Mouse (Mus musculus) neural tube, postnatal 0 days (tissue): ENCODE data around the gene Hoxd8. TPM values are rescaled to one million over a fixed set of nuclear protein-coding genes. Genes with fewer than 3 reads are reported as not detected.
A peak's percentile ranks its signal among the peaks of the same experiment; 100 is the strongest.

Experiments used
- microRNA counts: library from miRNA; unstranded; fragments of <30 nt; microRNA quantifications from one replicate; lab custom pipeline; 2015
- microRNA-seq: library from miRNA; unstranded; fragments of <30 nt; microRNA quantifications from one replicate; pipeline ENCODE4, GENCODE M21; 2016
- polyA plus RNA-seq: library from polyadenylated mRNA; unstranded; fragments of >200 nt; fragmentation: Nextera tagmentation; extraction: Ambion mirVana; gene quantifications from 2 replicates; pipeline ENCODE4 v1.2.1, GENCODE M21; 2015

Hoxd8 gene
- 11.9 and 12.2 TPM in 2 replicates for polyA plus RNA-seq

DNA sequence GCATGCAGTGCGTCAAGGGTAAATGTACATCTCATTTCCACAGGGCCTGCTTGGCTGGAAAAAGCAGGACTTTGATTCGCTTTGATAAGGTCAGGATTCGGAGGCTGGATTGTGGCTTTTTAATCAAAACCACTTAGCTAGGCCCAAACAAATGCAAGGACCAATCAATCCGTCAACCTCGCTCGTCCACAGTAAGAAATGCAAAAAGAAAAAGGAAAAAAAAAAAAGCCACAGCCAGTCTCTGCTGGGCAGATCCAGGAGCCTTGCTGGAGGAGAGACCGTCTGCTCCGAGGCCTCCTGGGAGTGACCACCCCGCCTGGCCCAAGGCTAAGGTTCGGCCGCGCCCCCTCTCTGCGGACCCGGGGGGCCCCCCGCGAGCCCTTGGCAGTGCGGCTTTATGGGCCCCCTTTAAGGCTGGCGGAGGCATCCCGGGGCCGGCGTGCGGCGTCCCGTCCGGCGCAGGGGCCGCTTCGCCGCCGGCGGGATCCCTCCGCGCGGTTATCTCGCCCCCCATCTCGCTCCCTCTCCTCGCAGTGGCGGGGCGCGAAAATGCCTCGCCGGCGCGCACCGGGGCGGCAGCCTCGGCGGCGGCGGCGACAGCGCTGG is at the start of gene Hoxd8:
Gene Hoxd8 (plus strand): TSS at position 223 of the 606 bp plus-strand sequence.

DNA sequence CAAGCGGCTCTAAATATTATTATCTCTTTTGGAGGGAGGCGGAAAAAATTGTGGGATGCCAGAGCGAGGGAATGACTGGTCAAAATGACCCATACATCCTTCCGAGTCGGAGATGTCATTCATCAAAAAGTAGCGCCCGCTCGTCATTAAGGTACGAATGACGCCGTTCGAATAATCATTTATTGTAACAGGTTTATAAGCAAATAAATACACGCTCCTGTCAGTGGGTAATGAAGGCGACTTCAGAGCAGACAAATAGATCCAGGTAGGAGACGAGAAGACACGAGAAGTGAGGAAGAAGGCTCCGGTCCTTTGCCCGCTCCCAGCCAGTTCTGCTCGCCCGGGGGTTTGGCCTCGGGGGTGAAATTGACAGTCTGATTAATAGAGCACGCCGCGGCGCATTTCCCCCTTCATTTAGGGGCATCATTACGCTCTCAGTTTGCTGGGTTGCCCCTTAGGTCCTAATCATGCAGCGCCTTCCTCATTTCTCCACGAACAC is 44.9 kb upstream of the Hoxd8 start, which contains the start of gene Evx2:
Gene Evx2 (minus strand): TSS at position 51 of the 499 bp plus-strand sequence.

DNA sequence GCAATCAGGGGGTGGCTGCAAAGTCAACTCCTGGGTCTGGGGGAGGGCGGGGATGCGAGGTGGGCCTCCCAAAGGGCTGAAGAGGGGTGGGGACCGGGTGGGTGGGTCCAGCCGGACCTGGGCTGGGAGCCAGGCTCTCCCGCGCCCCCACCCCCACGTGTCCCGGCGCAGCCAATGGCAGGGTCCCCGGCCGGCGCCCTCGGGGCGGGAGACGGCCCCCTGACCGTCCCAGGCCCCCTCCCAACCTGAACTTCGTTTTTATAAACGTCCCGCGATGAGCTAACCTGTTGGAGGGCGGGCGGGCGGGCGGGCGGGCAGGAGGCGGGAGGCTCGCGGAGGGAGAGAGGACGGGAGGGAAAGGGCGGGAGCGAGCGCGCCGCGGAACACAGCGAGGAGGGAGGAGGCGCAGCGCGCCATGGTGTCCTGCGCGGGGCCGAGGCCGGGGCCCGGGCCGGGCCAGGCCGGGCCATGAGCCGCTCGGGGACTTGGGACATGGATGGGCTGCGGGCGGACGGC is 36.5 kb upstream of the Hoxd8 start, which contains the start of gene Hoxd13:
Gene Hoxd13 (plus strand): TSS at position 469 of the 516 bp plus-strand sequence.

DNA sequence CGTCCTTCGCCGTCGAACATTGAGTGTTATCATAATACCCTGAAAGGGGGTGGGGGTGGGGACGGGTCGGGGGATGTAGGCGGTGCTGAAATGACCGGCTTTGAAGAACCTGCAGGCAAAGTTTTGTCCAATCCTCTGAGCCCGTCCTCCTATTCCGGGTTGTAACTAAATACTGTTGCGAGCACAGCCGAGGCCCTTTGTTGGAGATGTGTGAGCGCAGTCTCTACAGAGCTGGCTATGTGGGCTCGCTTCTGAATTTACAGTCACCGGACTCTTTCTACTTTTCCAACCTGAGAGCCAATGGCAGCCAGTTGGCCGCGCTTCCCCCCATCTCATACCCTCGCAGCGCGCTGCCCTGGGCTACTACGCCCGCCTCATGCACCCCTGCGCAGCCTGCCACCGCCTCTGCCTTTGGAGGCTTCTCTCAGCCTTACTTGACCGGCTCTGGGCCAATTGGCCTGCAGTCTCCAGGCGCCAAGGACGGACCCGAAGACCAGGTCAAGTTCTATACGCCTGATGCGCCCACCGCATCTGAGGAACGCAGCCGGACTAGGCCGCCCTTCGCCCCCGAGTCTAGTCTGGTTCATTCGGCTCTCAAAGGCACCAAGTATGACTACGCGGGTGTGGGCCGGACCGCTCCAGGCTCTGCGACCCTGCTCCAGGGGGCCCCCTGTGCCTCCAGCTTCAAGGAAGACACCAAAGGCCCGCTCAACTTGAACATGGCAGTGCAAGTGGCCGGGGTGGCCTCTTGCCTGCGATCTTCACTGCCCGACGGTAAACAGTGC is 29.3 kb upstream of the Hoxd8 start, which contains the start of gene Hoxd12:
Gene Hoxd12 (plus strand): TSS at position 133 of the 785 bp plus-strand sequence.

DNA sequence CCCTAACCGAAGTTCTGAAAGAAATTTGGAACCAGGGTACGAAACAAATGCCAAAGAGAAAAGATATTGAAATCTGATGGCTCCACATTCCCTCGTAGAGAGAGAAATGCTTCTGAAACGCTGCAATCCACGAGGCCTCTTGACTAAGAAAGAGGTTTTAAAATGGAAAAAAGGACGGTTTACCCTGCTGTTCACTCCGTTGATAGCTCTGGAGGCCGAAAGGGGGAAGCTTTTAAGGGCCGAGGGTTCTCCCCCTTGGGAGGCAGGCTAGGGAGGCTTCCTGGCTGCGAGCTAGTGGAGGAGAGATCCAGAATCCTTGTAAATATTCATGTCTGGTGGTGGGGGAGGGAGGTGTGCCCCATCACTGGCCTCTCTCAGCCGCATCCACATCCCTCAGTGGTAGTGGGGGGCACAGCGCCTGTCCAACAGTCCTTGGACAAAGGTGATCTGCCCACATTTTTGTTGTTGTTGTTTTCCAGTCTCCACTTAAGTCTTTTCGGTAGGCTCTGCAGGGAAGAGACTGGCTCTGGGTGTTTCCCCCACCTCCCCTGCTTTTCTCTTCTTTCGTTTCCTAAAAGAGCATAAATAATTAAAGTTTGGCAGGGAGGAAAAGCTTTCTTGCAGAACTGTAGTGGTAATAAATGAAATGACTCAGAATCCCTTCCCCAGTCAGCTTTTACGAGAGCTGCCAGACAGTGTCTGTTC is 25.4 kb upstream of the Hoxd8 start, which contains the start of gene Hoxd11:
Gene Hoxd11 (plus strand): TSS at position 667 of the 705 bp plus-strand sequence.

DNA sequence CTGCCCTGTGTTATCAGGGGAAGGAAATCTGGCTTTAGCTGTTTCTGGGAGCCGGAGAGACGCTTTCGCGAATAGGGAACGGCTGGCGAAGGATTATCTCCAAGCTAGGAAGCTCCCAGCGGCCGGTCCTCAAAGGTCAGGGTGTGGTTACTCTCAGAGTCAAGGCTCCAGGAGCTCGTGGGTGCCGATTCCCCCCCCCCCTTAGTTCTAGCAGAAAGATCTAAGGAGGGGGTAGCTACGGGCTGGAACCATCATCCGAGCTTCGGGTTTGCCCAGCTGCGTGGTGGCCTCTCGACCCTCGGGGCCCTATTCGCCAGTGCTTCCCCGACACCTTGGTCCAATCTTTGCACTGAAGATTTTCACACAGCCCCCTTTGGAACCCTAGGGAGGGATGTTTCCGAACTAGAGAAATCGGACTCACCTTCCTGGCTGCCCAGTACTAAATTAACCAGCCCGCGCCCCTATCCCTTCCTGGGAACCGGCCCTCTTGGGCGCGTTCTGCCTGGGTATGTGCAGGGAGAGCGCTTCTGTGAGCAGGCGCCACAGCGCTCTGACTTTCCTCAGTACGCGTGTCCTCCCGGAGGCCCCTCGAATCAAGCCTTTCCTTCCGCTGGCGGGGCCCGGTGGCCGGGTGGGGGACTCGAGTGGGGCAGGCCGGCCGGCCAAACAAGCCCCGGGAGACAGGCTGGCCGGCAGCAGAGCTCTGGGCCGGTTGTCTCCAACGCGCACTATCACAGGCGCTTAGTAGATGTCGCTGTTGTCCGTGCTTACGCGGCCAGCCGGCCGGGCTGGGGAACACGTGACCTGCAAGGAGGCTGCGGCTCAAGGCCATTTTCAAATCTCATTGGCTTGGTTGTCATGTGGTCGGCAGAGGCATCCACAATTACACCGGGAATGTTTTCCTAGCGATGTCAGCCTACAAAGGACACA is 13.1 kb upstream of the Hoxd8 start, which contains the start of gene Hoxd10:
Gene Hoxd10 (plus strand): TSS at position 903 of the 930 bp plus-strand sequence.

DNA sequence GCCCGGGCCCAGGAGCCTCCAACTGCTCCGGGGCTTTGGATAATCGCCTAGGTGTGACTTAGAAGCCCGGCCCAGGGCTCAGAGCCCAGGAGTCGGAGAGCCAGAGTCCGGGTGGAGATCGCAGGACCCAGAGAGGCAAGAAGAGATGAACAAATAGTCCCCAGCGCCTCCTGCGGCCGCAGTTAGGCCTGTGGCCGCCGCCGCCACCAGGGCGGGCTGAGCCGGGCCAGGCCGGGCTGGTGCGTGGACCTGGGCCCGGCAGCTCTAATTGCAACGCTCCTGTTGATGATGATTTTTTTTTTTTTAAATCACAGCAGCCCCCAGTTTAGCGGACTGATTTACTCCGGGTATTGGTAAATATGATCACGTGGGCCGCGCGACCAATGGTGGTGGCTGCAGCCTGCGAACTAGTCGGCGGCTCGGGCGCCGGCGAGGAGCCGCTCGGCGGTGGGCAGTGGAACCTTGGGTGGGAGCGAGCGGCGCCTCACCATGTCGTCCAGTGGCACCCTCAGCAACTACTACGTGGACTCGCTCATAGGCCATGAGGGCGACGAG is 6.8 kb upstream of the Hoxd8 start, which contains the start of gene Hoxd9:
Gene Hoxd9 (plus strand): TSS at position 161 of the 555 bp plus-strand sequence.

DNA sequence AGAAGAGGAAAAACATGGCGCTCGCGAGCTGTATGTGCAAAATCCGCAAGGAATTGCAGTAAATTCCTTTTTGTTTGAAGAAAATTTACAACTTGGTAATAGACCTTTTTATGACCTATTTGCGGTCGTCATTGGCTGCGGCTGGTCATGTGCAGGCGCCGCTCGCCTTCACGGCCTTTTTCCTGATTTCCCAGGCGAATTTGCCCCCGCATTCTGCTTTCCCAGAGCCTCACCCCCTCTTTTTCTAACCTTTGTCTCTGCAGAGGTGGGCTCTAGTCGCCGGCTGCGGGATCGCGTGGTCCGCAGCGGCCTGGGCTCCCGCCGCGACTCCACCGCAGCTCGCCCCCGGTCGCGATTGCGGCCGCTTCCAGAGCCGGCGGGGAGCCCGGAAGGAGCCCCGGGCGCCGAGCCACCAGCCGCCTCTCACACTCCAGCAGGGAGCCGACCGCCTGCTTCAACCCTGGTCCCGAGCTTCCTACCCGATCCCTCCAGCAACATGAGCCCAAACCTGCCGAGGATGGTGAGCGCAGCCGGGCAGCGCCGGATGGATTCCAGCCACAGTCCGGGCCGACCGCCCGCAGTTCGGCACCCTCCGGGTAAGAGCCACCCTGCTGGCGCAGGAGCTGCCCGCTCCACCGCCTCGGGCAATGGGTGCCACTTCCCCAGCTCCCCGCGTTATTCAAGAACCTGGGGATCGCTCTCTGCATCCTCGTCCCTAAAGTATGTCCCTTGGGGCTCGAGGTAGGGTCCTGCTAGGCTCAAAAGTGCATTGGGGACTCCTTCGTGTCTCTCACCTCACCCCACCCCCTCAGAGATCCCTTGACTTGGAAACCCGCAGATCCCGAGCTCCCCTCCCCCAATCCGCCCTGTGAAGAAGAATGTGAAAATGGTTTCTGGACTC is 7.6 kb downstream of the Hoxd8 start, which contains the start of the genes Hoxd3 and Hoxd4:
Gene Hoxd3 (plus strand): TSS at position 207 of the 901 bp plus-strand sequence.
Gene Hoxd4 (plus strand): TSS at position 209 of the 901 bp plus-strand sequence.

DNA sequence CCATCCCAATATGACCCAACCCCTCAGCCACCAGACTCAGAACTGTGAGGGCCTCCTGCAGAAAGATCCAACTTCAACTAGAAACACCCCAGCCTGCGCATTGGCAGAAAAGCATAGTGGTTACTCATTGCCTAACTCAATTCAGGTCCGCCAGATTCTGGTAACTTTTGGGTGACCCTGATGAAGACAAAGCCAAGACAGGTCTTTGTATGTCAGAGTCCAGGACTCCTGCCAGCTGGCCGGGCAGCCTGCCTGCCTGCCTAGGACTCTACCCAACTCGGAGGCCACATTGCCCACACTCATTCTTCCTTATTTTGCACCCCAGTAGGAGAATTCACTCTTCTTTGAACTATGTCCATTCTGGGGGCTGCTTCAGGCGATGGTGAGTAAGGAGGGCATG is 22.1 kb downstream of the Hoxd8 start, which contains the start of gene Gm28230:
Gene Gm28230 (plus strand): TSS at position 178 of the 400 bp plus-strand sequence.

MicroRNAs within 50 kb of the gene (microRNA counts, 519-probe panel; counts per million panel counts)
- microRNA mmu-miR-10b (lab: Ali Mortazavi, UCI): 6,969 counts per million, percentile 96 among the panel's probes with 10 or more counts

Small RNAs within 50 kb of the gene (microRNA-seq; reads per million reads assigned to microRNA genes)
- gene Gm44463 (not detected), gene Mir10b (184,651 reads per million, percentile 100 among the genes with 10 or more reads in this experiment)

Other genes starting within 250 kb of the Hoxd8 start
- gene Lnpk, start 125.2 kb upstream of the Hoxd8 start, polyA plus RNA-seq: 31.1 and 35.3 TPM in 2 replicates
- gene Evx2, start 45.1 kb upstream of the Hoxd8 start, polyA plus RNA-seq: 0.19 and 0.41 TPM in 2 replicates
- gene Hoxd13, start 36.3 kb upstream of the Hoxd8 start, polyA plus RNA-seq: 0.10 and 0.18 TPM in 2 replicates
- gene Hoxd12, start 29.6 kb upstream of the Hoxd8 start, polyA plus RNA-seq: 0.14 TPM in 1 of 2 replicates, not detected in the other
- gene Hoxd11, start 25.1 kb upstream of the Hoxd8 start, polyA plus RNA-seq: 3.7 and 10.0 TPM in 2 replicates
- gene Hoxd10, start 12.7 kb upstream of the Hoxd8 start, polyA plus RNA-seq: 77.5 and 127 TPM in 2 replicates
- 23.0 and 34.9 TPM in 2 replicates for gene Hoxd9, start 6.9 kb upstream of the Hoxd8 start, polyA plus RNA-seq
- gene Hoxd3, start 7.3 kb downstream of the Hoxd8 start, polyA plus RNA-seq: 8.8 and 9.1 TPM in 2 replicates
- gene Hoxd4, start 7.3 kb downstream of the Hoxd8 start, polyA plus RNA-seq: 2.5 and 3.1 TPM in 2 replicates
- gene Gm28230, start 22.1 kb downstream of the Hoxd8 start, polyA plus RNA-seq: 0.62 and 0.75 TPM in 2 replicates
- gene Hoxd1, start 58.4 kb downstream of the Hoxd8 start, polyA plus RNA-seq: 0.43 and 1.3 TPM in 2 replicates
- gene Mtx2, start 121.2 kb downstream of the Hoxd8 start, polyA plus RNA-seq: 144 and 155 TPM in 2 replicates